Mouse (Mus musculus) hindlimb bud, embryonic 11.5 days (tissue): ENCODE data around the gene Mast3.

Experiments
- DNase-seq: peaks from one replicate; pipeline ENCODE4 v3.0.0-alpha.2; 2012; ENCODE audit warnings: low read depth, low spot score; ENCODE audit errors: extremely low spot score

Mast3 gene

DNA sequence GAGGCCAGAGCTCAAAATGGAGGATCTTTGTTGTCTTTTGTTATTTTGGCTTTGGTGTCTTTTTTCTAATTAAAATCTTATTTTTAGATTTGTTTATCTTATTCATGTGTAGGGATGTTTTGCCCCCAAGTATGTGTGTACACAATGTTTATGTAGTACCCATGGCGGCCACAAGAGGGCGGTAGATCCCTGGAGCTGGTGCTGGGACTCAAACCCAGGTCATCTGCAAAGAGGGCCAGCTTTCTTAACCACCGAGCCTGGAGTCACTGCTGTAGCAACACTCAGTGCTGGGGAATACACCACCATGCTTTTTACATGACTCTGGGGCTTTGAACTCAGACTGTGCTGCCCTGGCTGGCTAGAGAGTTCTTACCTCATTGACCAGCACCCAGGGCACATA, 41.5 kb downstream of the Mast3 start:
- no peak for DNase-seq

DNA sequence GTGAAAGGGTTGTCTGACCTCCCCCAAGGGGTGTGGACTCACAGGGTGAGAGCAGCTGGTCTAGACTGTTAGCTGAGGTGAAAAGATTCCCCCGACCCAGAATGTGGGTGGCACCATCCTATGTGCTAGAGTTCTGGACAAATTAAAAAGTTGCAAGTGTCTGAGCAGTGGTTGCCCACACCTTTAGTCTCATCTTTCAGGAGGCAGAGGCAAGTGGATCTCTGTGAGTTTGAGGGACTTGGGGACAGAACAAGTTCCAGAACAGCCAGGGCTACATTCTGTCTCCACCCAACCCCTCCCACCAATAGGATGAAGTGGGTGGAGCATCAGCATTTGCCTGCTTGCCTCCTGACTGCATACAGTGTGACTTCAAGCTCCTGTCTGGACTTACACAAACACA, 42.7 kb downstream of the Mast3 start:
- DNase-seq, result no peak

- peak; percentile 98 for DNase-seq
Observed at GRCm38 (mm10) chr8:70760775-70761406, 44.0 kb downstream of the Mast3 start, which contains the start of gene Mpv17l2. Gene Mpv17l2, minus strand, starts transcription at chr8:70760946.

GRCm38 (mm10) chr8:70760350-70760749, 44.5 kb downstream of the Mast3 start:
- DNase-seq, result no peak

DNA sequence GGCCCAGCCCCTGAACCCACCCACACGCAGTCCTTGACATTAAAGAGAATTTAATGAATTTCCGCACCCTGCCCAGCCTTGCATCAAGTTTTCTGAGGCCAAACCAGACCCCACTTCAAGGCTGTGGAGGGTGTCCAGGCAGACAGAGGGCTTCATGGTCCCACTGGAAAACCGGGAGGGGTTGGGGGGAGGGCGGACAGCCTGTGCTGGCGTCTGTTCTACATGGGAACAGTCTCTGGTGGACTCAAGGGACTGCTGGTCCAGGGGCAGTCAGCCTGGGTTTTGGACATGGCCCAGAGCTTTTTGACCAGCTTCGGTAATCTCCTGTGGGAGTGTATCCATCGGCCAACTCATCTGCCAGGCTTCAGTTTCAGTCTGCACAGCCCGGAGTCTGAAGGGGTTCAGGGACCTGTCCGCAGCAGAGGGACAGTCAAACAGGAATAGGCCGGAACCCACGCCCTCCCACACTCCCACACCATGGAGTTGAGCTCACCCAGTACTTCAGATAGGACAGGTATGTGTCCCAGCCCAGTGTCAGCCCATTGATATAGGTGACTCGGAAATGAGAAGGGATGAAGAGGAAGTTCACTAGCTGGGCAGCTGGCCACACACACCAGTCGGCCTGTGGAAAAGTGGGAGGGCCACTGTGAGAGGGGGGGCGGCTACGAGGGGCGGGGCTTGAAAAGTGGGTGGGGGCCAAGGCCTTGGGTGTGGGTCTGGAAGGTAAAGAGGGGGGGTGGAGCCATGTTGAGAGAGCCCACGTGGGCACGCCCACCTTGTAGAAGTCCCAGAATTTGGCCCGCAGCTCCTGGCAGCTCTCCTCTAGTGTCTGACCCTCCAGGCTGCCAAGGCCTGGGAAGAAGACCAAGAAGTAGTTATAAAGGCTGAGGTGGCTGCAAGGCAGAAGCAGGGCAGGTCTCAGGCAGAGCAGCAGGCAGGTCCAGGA, 46.0 kb downstream of the Mast3 start:
- DNase-seq, result no peak

- DNase-seq, result no peak
Observed at GRCm38 (mm10) chr8:70758308-70758615, 46.6 kb downstream of the Mast3 start.

GRCm38 (mm10) chr8:70757523-70758307, 47.1 kb downstream of the Mast3 start:
- DNase-seq, result no peak

- DNase-seq, result no peak
Observed at GRCm38 (mm10) chr8:70756476-70757040, 48.3 kb downstream of the Mast3 start.

- no peak for DNase-seq
Observed at GRCm38 (mm10) chr8:70755661-70756475, 49.0 kb downstream of the Mast3 start.

GRCm38 (mm10) chr8:70754871-70755660, 49.8 kb downstream of the Mast3 start:
- no peak for DNase-seq

DNA sequence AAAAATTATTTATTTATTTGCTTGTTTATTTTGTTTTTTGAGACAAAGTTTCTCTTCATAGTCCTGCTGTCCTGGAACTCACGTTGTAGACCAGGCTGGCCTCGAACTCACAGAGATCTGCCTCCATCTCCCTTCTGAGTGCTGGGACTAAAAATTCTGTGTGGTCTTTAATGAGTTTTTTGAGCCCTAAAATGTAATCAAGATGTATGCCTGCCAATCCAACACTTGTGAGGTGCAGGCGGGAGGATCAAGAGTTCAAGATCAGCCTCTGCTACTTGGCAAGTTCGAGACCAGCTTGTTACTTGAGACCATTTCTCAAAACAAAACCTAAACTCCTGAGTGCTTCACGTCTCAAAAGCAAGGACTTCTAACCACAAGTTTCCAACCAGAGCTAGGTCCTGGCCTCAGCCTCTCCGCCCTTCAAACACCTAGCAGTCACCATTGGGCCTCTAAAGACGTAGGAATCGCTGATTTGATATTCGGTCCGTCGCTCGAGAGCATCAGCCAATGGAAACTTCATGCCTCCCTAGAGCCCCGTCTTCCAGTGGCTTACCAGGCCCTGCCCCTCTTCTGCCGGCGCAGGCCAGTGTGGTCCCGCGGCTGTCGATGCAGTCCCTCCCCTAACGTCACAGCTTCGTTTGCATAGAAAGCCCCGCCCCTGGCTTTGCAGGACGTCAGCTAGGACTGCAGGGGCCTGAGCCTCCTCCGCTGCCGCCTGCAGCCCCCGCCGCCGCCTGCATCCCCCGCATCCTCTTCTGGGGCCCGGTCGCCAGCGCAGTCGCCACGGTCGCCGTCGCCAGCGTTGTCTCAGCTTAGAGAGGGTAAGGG, 50.6 kb downstream of the Mast3 start, which contains the start of gene Rab3a:
TSS of gene Rab3a (plus strand) at position 637 of the 828 bp plus-strand sequence.
- DNase-seq, result peak; percentile 96

DNA sequence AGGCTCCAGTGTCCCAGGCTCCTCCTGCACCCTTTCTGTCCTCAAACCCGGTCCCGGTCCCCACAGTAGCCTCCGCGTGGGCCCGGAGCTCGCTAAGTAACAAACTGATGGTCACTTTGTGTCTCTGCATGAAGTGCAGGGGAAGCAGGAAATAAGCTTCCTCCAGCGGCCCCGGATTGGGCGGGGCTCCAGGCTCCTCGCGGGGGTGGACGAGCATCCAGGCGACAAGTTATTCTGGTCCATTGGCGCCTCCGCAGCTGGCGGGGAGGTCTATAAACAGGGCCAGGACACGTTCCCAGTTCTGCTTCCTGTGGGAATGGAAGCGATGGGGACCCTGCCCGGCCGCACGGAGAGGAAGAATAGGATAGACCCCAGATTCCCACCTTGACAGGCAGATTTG, 51.7 kb downstream of the Mast3 start:
- no peak for DNase-seq

DNA sequence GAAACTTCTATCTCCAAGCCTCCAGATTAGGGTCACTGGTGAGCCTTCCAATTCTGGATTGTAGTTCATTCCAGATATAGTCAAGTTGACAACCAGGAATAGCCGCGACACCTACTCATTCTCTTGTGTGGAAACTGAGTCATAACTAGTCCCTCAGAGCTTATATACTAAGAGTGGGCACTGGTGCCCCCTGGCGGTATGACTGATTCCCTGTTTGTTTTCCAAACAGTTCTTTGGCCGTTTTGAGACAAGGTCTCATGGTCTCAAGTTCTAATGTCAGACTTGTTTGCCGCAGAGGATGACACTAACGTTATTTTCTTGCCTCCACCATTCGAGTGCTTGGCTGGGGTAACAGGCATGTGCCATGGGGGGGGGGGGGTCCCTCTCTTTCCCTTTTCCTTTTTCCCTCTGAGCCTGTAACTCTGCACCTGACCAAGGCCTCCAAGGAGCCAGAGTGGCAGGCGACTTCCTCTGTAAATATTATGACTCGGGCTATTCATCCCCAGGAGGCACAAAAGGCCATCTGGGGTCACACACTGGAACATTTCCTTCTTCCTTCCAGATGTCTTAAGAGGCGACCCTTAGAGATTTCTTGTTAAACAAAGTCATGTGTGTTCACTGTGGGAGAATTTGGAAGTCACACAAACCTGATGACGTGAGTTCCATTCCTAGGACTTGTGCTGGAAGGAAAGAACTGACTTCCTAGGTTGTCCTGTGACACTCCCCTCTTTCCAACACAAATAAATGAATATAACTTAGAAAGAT, 52.7 kb downstream of the Mast3 start:
- DNase-seq, result no peak

DNA sequence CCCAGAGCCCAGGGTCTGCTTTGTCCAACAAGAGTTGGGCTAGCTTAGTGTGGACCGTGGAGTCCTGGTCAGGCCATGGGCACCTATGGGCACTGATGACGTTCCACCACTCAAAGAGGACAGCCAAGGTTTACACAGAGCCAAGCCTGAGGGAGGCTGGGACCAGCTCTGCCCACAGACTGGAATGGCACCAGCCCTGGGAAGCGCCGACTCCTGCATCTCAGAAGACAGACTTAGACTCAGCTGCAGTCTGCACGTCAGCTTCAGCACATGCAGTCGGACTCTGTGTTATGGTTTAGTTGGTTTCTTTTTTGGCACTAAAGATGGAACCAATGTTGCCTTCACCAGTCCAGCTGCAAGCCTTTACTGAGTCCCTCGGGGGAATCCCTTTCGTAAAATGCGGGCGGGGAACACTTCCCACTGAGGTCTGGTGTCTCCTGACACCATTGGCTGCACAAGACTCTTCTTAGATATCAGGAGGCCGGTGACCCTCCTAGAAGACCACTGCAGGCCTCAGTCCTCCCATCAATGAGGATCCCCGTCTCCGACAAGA, 54.6 kb downstream of the Mast3 start:
- DNase-seq, result no peak

GRCm38 (mm10) chr8:70749097-70749674, 55.7 kb downstream of the Mast3 start:
- no peak for DNase-seq

DNA sequence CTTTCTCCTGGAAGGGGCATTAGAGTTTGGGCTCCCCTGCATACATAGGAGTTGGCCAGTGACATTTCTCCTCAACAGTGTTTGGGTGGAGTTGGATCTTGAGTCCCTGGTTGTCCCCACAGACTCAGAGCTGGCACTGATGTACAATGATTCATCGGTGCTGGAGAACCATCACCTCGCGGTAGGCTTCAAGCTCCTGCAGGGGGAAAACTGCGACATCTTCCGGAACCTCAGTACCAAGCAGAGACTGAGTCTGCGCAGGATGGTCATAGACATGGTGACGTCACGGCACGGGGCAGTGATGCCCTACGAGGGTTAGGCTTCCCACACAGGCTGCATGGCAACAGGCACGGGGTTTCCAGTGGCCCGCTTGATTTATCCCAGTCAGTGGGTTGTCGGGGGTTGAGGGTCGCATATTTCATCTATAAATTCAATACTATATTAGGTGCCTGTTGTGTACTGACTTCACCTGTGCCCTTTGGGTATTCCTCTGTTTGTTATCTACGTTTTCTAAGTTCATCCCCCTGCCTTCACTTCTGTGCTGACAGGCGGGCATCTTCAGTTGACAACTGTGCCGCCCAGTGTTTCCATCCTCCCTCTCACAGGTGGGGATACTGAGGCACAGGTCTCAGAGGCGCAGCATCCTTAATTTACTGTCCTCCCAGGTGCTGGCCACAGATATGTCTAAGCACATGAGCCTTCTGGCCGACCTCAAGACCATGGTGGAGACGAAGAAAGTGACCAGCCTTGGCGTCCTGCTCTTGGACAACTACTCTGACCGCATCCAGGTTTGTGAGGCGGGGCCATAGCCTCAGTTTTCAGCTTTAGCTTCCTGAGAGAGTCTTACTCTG, 56.4 kb downstream of the Mast3 start:
- no peak for DNase-seq
